Mouse (Mus musculus) urinary bladder, adult 2 months (tissue): ENCODE results near the gene Pde4d. TPM values are rescaled to one million over a fixed set of nuclear protein-coding genes. Genes with fewer than 3 reads are reported as not detected.

Experiments
- DNase-seq: peaks from one replicate; pipeline ENCODE4 v3.0.0; 2022; ENCODE audit warnings: low spot score
- polyA plus RNA-seq: library from polyadenylated mRNA; depleted of rRNA; stranded (reverse); fragments of >200 nt; gene quantifications from 2 replicates; pipeline ENCODE4 v1.2.3, GENCODE M21; 2012

The Pde4d gene
- polyA plus RNA-seq, 1 experiment, result 21.4 TPM

DNA sequence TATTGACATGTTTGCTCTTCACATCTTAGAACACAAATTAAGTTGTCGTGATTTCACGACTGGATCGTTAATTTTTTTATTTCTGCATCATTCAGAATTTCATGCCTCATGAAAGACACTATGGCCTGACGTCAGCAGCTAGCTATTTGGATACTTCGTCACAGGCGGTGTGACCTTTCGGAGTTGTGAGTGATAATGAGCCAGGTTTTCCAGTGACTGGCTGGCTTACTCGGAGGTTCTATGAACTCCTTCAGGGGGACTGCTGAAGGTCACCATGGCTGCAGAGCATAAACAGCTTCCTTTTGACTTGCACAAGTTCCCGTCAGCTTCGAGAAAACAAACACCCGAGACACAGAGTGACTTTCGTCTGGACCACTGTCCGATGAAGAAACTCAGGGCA is 1311.3 kb downstream of the Pde4d start:
- DNase-seq, result no peak

DNA sequence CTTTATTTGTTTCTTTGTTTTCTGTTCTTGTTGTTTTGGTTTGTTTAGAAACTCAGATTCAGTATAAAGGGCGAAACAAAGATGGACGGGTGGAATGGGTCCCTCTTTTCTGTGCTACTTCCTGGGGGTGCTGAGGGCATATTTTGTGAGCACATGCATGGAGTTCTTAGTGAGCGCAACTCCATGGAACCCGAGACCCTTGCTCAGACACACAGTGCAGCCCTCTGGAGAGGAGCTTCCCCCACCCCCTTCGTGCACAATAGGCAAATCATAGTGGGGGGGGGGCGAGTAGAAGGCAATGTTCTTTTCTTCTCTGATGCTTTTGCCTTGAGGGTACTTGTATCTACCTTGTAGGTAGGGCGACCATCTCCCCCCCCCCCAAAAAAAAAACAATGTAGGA is 1325.0 kb downstream of the Pde4d start:
- DNase-seq, result no peak

DNA sequence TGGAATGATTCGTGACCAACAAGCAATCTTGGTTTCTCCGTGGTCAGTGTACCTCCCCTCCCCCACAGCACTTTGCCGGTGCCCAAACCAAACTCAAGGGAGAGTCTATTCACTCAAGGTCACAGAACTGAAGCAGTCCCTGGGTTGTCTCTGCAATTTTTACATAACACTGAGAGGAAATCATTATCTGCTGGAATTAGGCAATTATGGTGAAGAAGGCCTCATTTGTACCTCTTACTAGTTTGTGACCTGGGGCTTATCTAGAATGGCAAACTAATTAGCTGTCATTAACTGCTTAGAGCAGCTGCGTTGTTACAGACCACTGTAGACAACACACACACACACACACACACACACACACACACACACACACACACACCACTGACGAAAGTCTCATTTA is 1325.4 kb downstream of the Pde4d start:
- DNase-seq, result no peak

DNA sequence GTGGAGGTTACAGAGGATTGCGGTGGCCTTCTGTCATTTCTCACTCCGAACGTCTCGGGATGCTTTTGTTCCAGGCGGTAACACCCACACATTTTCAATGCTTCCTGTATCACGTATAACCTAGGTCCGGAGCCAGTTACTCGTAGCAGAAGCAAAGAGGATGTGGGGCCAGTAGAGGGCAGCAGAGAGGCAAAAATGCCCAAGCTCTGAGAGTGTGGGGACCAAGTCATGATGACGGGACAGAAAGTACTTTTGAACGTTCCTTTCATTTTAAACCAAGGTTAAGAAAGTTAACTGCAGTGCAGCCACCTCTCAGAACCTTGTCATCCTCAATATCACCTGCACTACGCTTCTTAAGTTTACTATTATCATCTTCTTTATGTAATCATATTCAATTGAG is 1326.4 kb downstream of the Pde4d start:
- peak; percentile 72 for DNase-seq

DNA sequence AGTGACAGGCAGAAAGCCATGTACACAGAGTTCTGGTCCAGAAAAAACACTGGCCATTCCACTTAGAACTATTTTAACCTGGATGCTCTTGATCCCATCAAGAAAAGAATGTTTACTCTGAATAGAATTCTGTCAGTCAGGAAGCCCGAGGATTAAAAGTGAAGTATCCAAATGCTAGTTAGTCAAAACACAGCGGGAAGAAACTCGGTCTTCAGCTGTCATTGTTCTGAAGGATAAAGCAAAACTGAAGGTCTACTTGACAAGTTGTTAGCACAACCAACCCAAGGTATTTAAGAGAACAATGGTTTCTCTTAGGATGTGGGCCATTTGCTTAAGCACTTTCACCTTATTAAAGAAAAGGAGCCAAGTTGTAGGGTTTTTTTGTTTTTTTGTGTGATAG is 1327.2 kb downstream of the Pde4d start:
- no peak for DNase-seq

DNA sequence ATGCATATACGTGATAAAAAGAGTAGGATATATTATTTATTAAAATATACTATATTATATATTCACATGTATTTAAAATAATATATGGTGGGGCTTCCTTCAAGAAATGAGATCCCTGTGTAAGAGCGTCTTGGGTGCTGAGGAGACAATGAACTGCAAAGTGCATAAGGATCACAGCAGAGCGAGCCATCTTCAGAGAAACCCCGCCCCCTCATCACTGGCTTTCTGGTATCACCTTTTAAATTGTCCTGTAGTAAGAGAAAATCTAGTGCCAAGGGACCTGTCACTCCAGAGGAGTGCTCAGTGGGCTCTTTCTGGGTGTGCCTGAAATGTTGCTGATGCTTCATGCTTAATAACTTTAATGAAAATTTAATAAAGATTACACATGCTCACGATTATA is 1327.7 kb downstream of the Pde4d start:
- DNase-seq, result no peak

DNA sequence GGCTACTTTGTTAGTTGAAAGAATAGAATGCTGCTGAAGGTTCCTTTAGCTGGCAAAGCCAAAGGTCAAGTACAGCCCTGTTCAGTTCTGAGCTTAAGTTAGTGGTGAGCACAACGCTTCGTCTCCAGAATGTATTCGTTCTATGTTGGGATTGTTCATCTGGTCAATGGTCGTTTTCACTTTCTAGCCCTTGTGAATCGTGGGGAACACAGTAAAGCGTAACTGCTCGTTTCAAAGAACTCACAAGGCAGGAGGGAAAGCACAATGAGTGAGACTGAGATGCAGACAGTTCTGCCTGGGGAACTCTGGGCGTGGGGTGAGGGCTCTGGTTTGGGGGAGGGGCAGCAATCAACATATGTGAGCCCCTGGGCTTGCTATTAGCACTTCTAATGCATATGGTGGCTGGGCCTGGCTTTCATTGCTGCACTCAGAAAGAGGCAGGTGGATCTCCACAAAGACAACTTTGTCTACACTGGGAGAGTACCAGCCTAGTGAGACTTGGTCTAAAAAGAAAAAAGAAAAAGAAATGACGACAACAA is 1328.6 kb downstream of the Pde4d start:
- DNase-seq, result no peak

DNA sequence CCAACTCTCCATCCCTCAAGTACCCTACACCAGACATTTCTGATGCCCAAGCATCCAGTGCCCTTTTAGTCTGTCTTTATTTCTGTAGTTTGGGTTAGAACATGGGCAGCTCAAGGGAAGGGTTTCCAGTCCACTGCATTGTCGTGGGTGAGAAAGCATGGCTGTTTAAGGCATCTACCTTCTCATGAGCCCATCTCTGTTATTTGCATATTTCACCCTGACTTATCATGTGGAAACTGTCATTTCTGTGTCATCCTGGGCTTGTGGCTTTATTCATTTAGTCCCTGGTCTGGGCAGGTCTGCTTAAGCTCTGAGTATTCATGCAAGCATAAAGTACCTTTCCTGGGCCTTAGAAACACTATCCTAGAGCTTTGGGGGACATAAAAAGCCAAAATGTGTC is 1331.7 kb downstream of the Pde4d start:
- no peak for DNase-seq

DNA sequence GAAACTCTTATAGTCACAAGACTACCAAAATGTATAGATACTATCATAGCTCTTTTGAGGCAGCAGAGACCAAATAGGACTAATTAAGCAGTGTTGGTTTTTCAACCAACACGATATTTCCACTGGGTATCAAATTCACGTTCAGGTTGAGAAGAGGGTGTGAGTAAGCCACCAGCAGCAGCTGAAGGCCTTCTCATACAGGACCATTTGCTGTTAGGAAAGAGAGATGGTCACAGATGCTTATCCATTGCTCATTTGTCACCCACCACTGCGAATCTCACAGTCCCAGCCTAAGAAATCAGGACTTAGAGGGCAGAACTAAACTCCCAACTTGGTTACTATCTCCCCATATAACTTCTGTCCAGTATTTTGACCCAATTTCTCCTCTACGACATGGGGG is 1338.9 kb downstream of the Pde4d start:
- DNase-seq, result no peak

DNA sequence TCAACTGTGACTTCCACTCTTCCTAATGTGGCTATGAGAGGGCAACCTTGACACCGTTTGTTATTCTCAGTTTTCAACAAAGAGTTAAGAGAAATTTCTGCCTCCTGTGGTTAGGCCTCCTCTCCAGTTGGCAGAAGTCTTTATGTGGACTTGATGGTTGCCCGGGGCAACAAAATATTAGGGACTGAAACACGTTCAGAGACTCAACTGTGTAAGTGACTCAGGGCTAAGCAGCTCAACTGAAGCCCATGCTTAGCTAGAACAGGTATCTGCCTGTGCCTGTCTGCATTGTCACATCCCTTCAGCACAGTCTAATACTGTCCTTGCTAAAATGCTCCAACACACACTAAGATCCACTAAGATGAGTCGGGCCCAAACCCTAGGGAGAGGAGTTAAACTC is 1339.4 kb downstream of the Pde4d start:
- no peak for DNase-seq

DNA sequence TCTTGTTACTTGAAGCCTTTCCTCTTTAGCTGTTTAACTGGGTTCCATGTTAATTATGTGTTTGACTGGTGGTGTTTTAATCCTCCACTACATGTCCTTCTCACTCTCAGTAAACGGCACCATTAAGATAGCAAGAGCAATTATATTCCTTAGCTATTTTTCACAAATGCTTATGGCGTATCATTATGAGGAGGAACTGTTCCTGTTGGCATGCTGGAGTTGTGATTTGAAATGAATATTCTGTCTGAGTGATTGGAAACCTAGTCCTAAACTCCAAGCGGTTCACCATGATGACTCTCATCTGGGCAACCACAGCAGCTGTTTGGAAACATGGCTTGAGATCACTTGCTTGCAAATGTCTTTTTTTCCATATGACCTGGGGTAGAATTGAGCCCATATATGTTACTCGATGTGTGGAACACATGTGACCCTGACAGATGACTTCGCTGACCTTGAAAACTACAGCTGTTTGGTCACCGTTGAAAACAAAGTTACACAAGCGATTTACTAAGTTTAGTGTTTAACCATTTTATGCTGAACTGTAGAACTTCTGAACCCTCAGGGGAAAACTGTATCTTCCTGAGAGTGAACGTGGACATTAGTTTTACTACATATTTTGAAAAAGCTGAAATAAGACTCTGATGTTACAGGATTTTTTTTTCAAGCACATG is 1340.4 kb downstream of the Pde4d start:
- no peak for DNase-seq

DNA sequence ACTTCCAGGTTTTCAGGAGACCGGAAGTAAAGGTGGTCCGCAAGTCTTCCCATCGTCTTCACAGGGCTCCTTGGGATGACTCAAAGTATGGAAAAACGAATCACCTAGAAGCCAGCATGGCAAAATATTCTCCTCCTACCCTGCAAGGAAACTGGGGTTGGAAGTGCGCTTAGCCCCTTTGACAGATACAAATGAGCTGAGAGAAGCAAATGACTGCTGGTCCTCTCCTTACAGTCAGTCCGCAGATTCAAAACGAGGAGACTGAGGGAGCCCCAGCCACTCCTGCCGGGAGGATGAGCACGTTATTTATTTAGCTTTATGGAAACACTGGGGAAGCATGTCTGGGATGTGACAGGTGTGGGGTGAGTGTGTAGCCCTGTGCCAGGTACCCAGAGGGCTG is 1344.2 kb downstream of the Pde4d start:
- DNase-seq, result no peak

DNA sequence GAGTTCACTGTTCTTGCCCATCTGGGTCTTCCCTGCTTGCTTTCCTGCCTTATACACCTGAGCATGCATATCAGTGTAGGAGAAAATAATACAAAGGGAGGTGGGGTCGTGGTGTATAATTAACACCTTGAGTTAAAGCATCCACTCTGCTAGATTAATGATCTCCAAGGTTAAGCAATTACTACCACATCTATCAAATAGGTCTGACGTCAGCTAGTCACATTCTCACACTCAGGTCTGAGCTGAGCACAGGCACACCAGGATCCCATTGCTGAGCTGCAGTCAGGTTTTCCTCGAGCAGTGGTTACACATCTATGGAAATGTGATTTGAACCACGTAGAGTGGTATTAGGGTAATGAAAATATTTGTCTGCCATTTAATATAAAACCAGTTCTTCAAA is 1348.9 kb downstream of the Pde4d start:
- no peak for DNase-seq

DNA sequence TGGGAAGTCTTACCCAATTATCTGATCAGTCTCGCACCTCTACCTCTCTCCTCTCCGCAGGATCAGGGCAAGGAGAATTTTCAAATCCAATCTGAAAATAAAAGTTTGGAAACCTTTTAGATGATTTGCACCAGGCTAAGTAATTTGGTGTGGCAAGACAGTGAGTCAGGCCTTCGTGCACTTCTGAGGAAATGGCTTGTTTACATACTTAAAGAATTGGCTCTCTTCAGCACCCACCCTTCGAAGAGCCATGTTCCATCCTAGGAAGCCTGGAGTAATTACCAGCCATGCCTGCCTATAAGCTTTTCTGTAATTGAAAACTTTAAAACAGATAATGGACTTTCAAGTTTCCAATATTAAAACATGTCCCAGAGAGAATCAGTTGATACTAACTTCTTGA is 1352.5 kb downstream of the Pde4d start:
- no peak for DNase-seq

DNA sequence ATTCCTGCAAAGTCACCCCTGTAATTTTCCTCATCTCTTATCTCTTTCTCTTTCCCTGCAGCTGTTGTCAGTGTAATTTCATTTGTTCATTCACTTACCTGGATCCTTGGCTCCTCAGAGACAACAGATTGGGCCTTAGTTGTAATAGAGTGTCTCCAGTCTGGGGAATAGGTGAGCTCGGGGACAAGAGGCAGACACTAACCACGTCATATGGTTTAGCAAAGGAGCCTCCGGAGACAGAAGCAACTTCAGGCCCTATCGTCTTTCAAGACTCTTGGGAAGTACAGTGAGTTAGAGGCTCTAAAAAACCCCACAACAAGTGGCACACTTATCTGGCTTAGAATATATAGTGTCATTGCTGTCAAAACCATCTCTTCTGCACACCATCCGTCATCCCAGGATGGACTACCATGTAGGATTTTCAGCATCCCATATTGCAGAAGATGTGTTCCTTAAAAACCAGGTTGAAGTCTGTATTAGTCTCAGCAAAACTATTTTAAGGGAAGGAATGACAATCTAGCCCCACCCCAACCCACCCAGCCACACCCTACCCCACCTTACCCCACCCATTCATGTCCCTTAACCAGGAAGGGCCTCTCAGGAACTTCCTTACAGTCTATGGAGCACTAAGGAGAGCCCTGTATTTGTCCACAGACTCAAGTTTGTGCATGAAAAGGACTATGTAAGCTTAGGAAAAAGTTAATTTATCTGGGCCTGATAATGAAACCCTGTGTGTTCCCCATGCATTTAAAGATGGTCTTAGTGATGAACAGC is 1356.6 kb downstream of the Pde4d start:
- DNase-seq, result no peak

DNA sequence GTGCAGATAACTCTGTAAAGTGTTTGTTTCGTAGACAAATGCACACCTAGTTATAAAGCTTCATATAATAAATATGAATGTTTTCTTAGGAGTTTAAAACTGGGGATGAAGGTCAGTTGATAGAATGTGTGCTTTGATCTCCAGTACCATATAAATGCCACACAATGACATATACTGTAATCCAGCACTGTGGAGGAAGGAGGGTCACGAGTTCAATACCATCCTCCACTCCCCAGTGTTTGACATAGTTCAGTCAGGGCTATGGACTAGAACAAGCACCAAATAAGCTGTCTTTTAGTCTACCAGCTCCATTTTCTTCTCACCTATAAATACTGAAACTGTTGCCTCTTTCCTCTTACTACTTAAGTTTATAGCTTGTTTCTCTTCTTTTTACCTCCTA is 1357.3 kb downstream of the Pde4d start:
- no peak for DNase-seq

DNA sequence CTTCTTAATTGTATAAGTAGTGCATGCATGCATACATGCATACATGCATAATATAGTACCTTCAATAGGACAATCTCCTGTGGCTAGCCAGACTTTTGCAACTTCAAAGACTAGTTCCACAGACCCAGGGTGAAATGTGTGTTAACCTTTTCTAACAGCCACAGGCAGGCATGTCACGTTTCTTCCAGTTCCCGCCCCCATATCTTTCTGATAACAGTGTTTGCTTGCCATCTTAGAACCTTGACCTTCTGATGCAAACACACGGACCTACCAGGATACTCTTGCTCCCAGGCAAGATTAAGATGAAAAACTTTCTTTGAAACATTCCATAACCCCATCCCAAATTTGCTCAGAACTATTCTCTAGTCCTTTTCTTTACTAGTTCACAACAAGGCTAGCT is 1357.7 kb downstream of the Pde4d start:
- no peak for DNase-seq

DNA sequence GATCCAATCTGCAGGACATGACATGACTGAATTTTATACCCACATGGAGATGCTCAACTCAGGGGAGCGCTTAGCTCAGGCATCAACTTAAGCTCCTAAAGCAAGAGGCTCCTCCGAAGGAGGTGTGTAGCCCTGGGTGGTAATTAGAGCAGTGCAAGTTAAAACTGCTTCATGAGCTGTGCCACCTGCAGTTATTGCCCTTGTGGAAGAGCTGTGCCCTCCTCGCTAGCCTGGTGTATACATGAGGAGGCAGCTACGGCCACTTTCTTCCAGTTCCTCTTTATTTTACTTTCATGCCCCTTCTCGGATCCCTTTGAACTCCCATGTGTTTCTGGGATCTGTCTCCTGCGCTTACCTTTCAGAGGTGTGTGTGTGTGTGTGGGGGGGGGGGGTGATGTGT is 1358.3 kb downstream of the Pde4d start:
- DNase-seq, result no peak

DNA sequence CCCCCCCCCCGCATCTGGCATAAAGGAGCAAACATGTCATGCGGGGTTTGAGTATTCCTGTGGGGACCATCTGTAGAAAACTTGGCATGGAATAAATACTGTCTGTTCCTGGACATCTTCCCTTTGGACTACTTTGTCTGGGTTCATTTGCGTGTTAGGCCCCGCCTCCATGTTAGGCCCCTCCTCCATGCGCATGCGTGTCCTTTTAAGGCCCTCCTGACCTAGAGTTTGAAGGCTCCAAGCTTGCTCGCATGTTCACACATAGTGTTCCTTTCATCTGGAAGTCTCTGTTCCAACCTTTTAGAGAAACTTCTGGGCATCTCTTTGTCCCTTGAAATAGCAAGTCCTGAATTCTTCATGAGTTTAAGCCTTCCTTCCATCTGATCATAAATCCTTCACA is 1359.2 kb downstream of the Pde4d start:
- DNase-seq, result no peak

DNA sequence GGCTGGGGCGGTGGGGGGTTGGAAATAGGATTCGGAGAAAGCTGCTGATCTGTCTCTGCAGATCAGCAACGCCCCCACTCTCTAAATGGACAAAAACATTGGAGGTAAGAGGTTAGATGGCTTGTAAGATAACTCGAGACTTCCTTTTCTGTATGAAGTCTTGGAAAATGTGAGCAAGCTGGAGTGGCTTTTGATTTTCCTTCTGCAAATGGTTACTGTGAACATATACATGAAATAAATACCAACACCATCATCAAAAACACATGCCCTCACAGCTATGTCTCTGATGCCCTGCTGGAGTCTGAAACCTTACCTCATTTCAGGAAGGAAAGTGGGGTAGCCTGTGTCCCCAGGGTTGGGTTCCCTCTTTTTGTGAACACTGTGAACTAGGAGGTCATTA is 1359.9 kb downstream of the Pde4d start:
- DNase-seq, result no peak

DNA sequence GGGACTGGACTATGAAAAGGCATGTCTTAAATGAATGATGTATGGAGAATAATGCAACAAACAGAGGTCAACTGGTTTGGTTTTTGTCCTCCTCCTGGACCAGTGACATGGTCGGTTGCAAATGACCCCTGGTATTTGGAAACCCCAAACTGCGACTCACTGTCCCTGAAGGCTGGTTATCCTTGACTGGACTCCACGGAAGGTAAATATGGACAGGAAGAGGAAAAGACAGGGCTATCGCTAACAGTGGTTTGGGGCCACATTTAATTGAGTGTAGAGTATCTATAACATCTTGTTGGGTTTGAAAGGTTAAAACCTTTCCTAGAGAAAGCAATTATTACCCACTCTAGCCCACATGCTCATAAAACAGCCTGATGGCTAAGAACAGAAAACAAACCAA is 1364.2 kb downstream of the Pde4d start:
- DNase-seq, result no peak

DNA sequence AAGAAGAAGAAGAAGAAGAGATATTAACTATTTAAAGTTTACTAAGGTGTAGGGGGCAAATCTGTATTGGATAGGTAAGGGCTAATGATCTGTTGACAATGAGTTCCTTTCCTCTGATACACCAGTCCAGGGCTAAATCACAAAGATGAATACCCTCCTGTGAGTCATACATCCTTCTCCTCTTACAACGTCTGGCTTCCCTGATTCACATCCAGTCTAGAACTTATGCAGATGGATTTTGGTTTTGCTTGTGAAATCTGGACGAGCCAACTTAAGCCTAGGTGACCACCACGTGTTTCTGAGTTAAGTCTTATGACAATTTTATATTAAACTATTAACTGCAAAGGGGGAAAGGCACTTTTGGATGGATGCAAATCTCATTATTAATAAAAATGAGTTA is 1369.3 kb downstream of the Pde4d start:
- DNase-seq, result no peak

DNA sequence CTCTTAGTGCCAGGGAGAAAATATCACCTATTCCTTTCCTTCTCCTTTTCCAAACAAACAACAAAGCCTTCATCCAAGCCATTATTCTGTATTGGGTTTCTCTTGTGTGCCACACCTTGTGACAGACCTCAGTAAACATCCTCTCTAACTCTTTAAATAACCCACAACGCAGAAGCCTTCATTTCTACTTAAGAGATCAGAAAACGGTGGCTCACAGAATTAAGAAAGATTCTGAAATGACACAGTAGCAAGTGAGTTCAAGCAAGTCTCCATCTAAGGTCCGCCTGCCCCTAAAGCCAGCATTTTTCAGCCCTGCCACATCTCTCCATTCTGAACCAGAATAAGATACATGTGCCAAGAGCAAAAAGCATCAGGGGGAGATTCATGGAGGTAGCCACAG is 1370.4 kb downstream of the Pde4d start:
- no peak for DNase-seq

DNA sequence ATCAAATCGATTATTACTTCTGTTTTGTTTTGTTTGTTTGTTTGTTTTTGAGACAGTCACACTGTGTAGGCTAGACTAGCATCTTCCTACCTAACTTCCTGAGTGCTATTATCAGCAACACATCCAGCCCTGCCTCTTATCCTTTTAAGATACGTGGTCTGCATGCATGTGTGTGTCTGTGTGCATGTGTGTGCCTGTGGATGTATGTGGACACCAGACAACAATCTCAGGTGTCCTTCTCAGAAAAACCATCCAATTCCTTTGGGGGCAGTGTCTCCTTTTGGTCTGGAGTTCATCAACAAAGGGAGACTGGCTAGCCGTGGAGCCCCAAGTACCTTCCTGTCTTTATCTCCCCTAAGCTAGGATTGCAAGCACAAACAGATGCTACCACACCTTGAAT is 1371.1 kb downstream of the Pde4d start:
- DNase-seq, result no peak
